Mouse (Mus musculus): Measurements from ENCODE around the gene Capn15. TPM values are rescaled to one million over a fixed set of nuclear protein-coding genes. Genes with fewer than 3 reads are reported as not detected.

Gene Capn15
- total and polyA plus RNA-seq, 3 experiments: 5.6 to 16.2 TPM; not detected in 1

DNA sequence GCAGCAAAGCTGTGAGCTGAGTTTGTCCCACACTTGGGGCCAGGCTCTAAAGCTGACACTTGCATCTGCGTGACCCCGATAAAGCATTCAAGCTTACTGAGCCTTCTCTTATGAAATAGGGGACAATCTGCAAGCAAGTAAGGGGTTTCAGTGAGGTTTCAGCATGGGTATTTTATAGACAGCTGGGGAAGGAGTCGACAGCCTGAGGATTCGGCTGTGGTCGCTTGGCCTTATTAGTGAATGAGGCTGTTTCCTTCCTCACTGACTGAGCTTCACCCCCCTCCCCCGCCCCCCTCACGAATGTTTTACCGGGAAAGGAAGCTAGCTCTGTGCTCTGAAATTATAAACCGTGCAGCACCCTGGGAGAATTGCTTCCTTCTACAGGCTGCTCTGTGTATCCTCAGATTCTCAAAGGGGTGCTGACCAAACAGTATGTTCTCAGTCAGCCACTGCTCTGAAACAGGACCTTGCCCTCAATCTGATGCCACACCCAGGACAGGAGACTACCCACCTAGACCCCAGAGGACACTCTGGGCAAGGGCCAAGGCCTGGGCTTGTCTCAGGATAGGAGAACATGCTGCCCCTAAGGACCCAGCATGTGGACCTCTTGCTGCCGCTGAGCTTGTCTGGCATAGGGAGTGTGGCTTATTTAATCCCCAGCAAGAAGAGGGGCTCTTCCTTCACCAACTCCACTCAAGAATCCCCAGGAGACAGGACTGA, 20.3 kb upstream of the Capn15 start (continued):
- no peak for TF ChIP-seq MEF2A (IDR thresholded peaks at IDR 0.05; ENCODE audit: extremely low read depth, insufficient replicate concordance, low read depth, low read length, poor library complexity, severe bottlenecking)
- no peak for TF ChIP-seq POLR2AphosphoS2 (IDR thresholded peaks at IDR 0.05; ENCODE audit: low read length)
- TF ChIP-seq GATA1 (IDR thresholded peaks at IDR 0.05; ENCODE audit: low read depth, low read length): peak; percentile 89
- TF ChIP-seq EP300 (IDR thresholded peaks at IDR 0.05; ENCODE audit: low read depth in 1 of 2, low read length in 2 of 2): peak; percentile 80 to 89
- no peak for TF ChIP-seq ZMIZ1 (IDR thresholded peaks at IDR 0.05; ENCODE audit: low read depth, low read length)
- TF ChIP-seq POLR2A (IDR thresholded peaks at IDR 0.05; ENCODE audit: control insufficient read depth in 1 of 2, insufficient read depth in 1 of 2, low read depth in 1 of 2, low read length in 2 of 2, poor library complexity in 1 of 2): peak in 1 of 2 experiments; percentile 40; a peak in 1 of 4 replicates
- TF ChIP-seq E2F4 (IDR thresholded peaks at IDR 0.05; ENCODE audit: borderline replicate concordance, low read depth, low read length): no peak
- peak; percentile 69 for TF ChIP-seq HCFC1 (IDR thresholded peaks at IDR 0.05; ENCODE audit: low read depth, low read length)
- TF ChIP-seq ELF1 (IDR thresholded peaks at IDR 0.05; ENCODE audit: low read depth, low read length): peak; percentile 35; the same call in 1 of the 2 replicates
- no peak for TF ChIP-seq JUND (IDR thresholded peaks at IDR 0.05; ENCODE audit: low read depth, low read length)
- TF ChIP-seq NELFE (IDR thresholded peaks at IDR 0.05; ENCODE audit: low read depth, low read length): no peak
- TF ChIP-seq MYC (IDR thresholded peaks at IDR 0.05; ENCODE audit: low read depth, low read length): peak; percentile 54; the same call in 1 of the 2 replicates
- TF ChIP-seq BHLHE40 (IDR thresholded peaks at IDR 0.05; ENCODE audit: borderline replicate concordance, low read depth, low read length): no peak
- TF ChIP-seq TBP (IDR thresholded peaks at IDR 0.05; ENCODE audit: low read depth, low read length): peak; percentile 55
- no peak for TF ChIP-seq NRF1 (IDR thresholded peaks at IDR 0.05; ENCODE audit: insufficient read depth, low read depth, low read length, poor library complexity, severe bottlenecking)
- TF ChIP-seq CHD1 (IDR thresholded peaks at IDR 0.05; ENCODE audit: low read depth, low read length): no peak
- TF ChIP-seq MAZ (IDR thresholded peaks at IDR 0.05; ENCODE audit: low read depth, low read length): peak; percentile 92
- no peak for TF ChIP-seq MYB (IDR thresholded peaks at IDR 0.05; ENCODE audit: low read depth, low read length)
- TF ChIP-seq USF1 (IDR thresholded peaks at IDR 0.05; ENCODE audit: low read depth, low read length): no peak

- Histone ChIP-seq H3K79me2 (ENCODE audit: control insufficient read depth, insufficient read depth, low read length, poor library complexity) (no peaks in the 10 kb centered on the region), H3K9me3 (replicated peaks; ENCODE audit: insufficient read depth, low read length) (no peaks in the 10 kb centered on the region)
Measured at GRCm38 (mm10) chr17:26004711-26005110, 19.1 kb upstream of the Capn15 start.

More at GRCm38 (mm10) chr17:26004711-26005110, 19.1 kb upstream of the Capn15 start:
- Histone ChIP-seq H3K9ac (ENCODE audit: control insufficient read depth, low read depth, low read length, poor library complexity, severe bottlenecking) (no peak overlapping the region), H3K4me3 (ENCODE audit: control insufficient read depth in 1 of 2, insufficient read depth in 1 of 2, low read depth in 2 of 2, low read length in 2 of 2) (no peak overlapping the region), H3K36me3 (ENCODE audit: control insufficient read depth in 1 of 2, insufficient read depth in 2 of 2, low read length in 2 of 2) (peaks cover 0 to 29% of the 10 kb centered on the region in 2 experiments; a peak in 2 of 4 replicates), H3K27me3 (ENCODE audit: control insufficient read depth in 1 of 2, insufficient read depth in 2 of 2, low read length in 2 of 2) (no peaks in the 10 kb centered on the region), H3K27ac (ENCODE audit: control insufficient read depth, low read depth, low read length) (peak overlapping the region; percentile 80; the same call in 1 of the 2 replicates), H3K4me1 (ENCODE audit: control insufficient read depth in 1 of 2, insufficient read depth in 2 of 2, low read length in 2 of 2) (peaks cover 4 to 37% of the 10 kb centered on the region in 2 experiments)
- no peak for DNase-seq (ENCODE audit: low read depth, low spot score)
- no peak for TF ChIP-seq MAFK (IDR thresholded peaks at IDR 0.05; ENCODE audit: borderline replicate concordance, low read depth, low read length)
- TF ChIP-seq POLR2AphosphoS5 (IDR thresholded peaks at IDR 0.05; ENCODE audit: borderline replicate concordance, low read depth, low read length): no peak
- no peak for TF ChIP-seq ELF1 (IDR thresholded peaks at IDR 0.05; ENCODE audit: low read depth, low read length)
- TF ChIP-seq KAT2A (conservative IDR thresholded peaks at IDR 0.05; ENCODE audit: low read depth, low read length): no peak

Measured in MEL (cell line).